ENCODE assay signal across 8 mouse cellular contexts in genomic region chr10:121516008-121516600, GRCm38 (mm10). TPM values are rescaled to one million over a fixed set of nuclear protein-coding genes. Genes with fewer than 3 reads are reported as not detected.
DNase-seq lines count a peak whose midpoint lies in the region; ATAC-seq and TF ChIP-seq lines count a peak whose summit lies in the region.

No protein-coding gene starts in this region.

- peak; percentile 37; the same call in 1 of the 2 replicates for ATAC-seq in embryonic facial prominence, embryonic 11.5 days (replicated peaks; ENCODE audit: insufficient number of reproducible peaks, low FRiP score, low TSS enrichment, low read depth)
- ATAC-seq in limb, embryonic 12.5 days (ENCODE audit: insufficient number of reproducible peaks, insufficient read depth, low FRiP score, low TSS enrichment, low read depth) = peak; percentile 54; the same call in 1 of the 2 replicates
- no peak for ATAC-seq in midbrain, postnatal 0 days (ENCODE audit: low FRiP score)

- no peak overlapping the region for H3K27ac ChIP-seq in embryonic facial prominence, embryonic 11.5 days (replicated peaks; ENCODE audit: low read depth, low read length)
- no peak overlapping the region for H3K27ac ChIP-seq in kidney, adult 2 months (ENCODE audit: insufficient read depth, low read depth, low read length)
- H3K27ac ChIP-seq in limb, embryonic 12.5 days = no peak overlapping the region
- no peak overlapping the region for H3K27ac ChIP-seq in midbrain, postnatal 0 days (ENCODE audit: low read depth, low read length)

- 30% methylated on average over 18 of the region's 18 CpGs for WGBS in embryonic facial prominence, embryonic 11.5 days
- 30% methylated on average over 18 of the region's 18 CpGs for WGBS in kidney, adult 2 months
- WGBS in limb, embryonic 12.5 days = 29% methylated on average over 18 of the region's 18 CpGs
- WGBS in midbrain, postnatal 0 days = 31% methylated on average over 18 of the region's 18 CpGs

- H3K9ac ChIP-seq in embryonic facial prominence, embryonic 11.5 days (replicated peaks; ENCODE audit: low read length) = peak overlapping the region; percentile 7; the same call in 1 of the 2 replicates
- peak overlapping the region; percentile 34; the same call in 1 of the 2 replicates for H3K9ac ChIP-seq in limb, embryonic 12.5 days (replicated peaks)
- H3K9ac ChIP-seq in midbrain, postnatal 0 days (replicated peaks; ENCODE audit: low read length, poor library complexity, severe bottlenecking) = no peak overlapping the region

- no peaks in the 10 kb centered on the region for H3K9me3 ChIP-seq in embryonic facial prominence, embryonic 11.5 days (replicated peaks; ENCODE audit: control insufficient read depth, low read length)
- H3K9me3 ChIP-seq in limb, embryonic 12.5 days = no peaks in the 10 kb centered on the region
- H3K9me3 ChIP-seq in midbrain, postnatal 0 days (ENCODE audit: low read length) = no peaks in the 10 kb centered on the region

- TF ChIP-seq CTCF in kidney, adult 2 months (conservative IDR thresholded peaks at IDR 0.05; ENCODE audit: insufficient read depth, insufficient read length, low read depth, low read length) = peak; percentile 96
- peak; percentile 88 for TF ChIP-seq CTCF in midbrain, postnatal 0 days (IDR thresholded peaks at IDR 0.05)

- H3K27me3 ChIP-seq in embryonic facial prominence, embryonic 11.5 days (ENCODE audit: control insufficient read depth, insufficient read depth, low read length) = no peaks in the 10 kb centered on the region
- H3K27me3 ChIP-seq in kidney, adult 2 months (replicated peaks; ENCODE audit: control insufficient read depth, insufficient read depth, low read length) = no peaks in the 10 kb centered on the region
- no peaks in the 10 kb centered on the region for H3K27me3 ChIP-seq in limb, embryonic 12.5 days
- H3K27me3 ChIP-seq in midbrain, postnatal 0 days (ENCODE audit: insufficient read depth, low read length) = no peaks in the 10 kb centered on the region

- no peak overlapping the region; the same call in 1 of the 2 replicates for H3K4me2 ChIP-seq in embryonic facial prominence, embryonic 11.5 days (ENCODE audit: low read depth, low read length)
- H3K4me2 ChIP-seq in limb, embryonic 12.5 days = no peak overlapping the region
- H3K4me2 ChIP-seq in midbrain, postnatal 0 days (ENCODE audit: low read depth, low read length, poor library complexity, severe bottlenecking) = no peak overlapping the region

- no peaks in the 10 kb centered on the region for H3K36me3 ChIP-seq in embryonic facial prominence, embryonic 11.5 days (replicated peaks; ENCODE audit: control insufficient read depth, insufficient read depth, low read depth, low read length)
- H3K36me3 ChIP-seq in kidney, adult 2 months (ENCODE audit: control insufficient read depth, insufficient read depth, low read length) = no peaks in the 10 kb centered on the region
- no peaks in the 10 kb centered on the region for H3K36me3 ChIP-seq in limb, embryonic 12.5 days
- H3K36me3 ChIP-seq in midbrain, postnatal 0 days (ENCODE audit: insufficient read depth, low read length) = no peaks in the 10 kb centered on the region

- TF ChIP-seq POLR2A in kidney, adult 2 months (IDR thresholded peaks at IDR 0.05; ENCODE audit: low read depth, low read length) = no peak

- peak; percentile 82 for DNase-seq in 3T3-L1 (ENCODE audit: low read depth, low spot score)
- DNase-seq in adrenal gland, postnatal 14 days = peak; percentile 92
- DNase-seq in embryonic facial prominence, embryonic 11.5 days (ENCODE audit: low spot score) = peak; percentile 92
- DNase-seq in heart, adult 18-20 months = peak; percentile 80 to 93
- DNase-seq in kidney, adult 2 months = peak; percentile 89
- DNase-seq in midbrain, postnatal 0 days (ENCODE audit: low spot score) = peak; percentile 88
- DNase-seq in spleen, postnatal 10 days (ENCODE audit: low spot score in 2 of 2) = peak; percentile 81 to 89

- no peaks in the 10 kb centered on the region for H3K4me1 ChIP-seq in embryonic facial prominence, embryonic 11.5 days (ENCODE audit: control insufficient read depth, insufficient read depth, low read length)
- H3K4me1 ChIP-seq in kidney, adult 2 months (ENCODE audit: control insufficient read depth, insufficient read depth, low read length) = no peaks in the 10 kb centered on the region
- peaks cover 4% of the 10 kb centered on the region; the same call in 1 of the 2 replicates for H3K4me1 ChIP-seq in limb, embryonic 12.5 days (replicated peaks)
- no peaks in the 10 kb centered on the region for H3K4me1 ChIP-seq in midbrain, postnatal 0 days (ENCODE audit: insufficient read depth, low read length)

- no peak overlapping the region for H3K4me3 ChIP-seq in embryonic facial prominence, embryonic 11.5 days (ENCODE audit: low read depth, low read length)
- no peak overlapping the region for H3K4me3 ChIP-seq in kidney, adult 2 months (ENCODE audit: insufficient read depth, low read depth, low read length)
- H3K4me3 ChIP-seq in limb, embryonic 12.5 days (replicated peaks) = no peak overlapping the region
- no peak overlapping the region for H3K4me3 ChIP-seq in midbrain, postnatal 0 days (ENCODE audit: low read depth, low read length)

RNA-seq across cellular contexts. Expression of gene Rassf3, which starts 40.0 kb away (rescaled TPM):
- total RNA-seq in adrenal gland, postnatal 14 days (2021) = 40.1 and 41.1 TPM in 2 replicates
- polyA plus RNA-seq in embryonic facial prominence, embryonic 11.5 days (2014; fragmentation: Nextera tagmentation; extraction: Ambion mirVana) = 20.6 and 21.4 TPM in 2 replicates
- total RNA-seq in heart, adult 18-20 months (2021) = 100 to 1,000 TPM; 131 to 138 TPM
- 31.1 and 35.3 TPM in 2 replicates for polyA plus RNA-seq in kidney, adult 2 months (2012; rRNA removed)
- polyA plus RNA-seq in limb, embryonic 12.5 days (2016; fragmentation: Nextera tagmentation; extraction: Ambion mirVana) = 20.2 and 22.2 TPM in 2 replicates
- total RNA-seq in midbrain, postnatal 0 days (2014; rRNA removed) = 5.8 and 6.0 TPM in 2 replicates
- 3.0 and 3.4 TPM in 2 replicates for polyA plus RNA-seq in midbrain, postnatal 0 days (2015; fragmentation: Nextera tagmentation; extraction: Ambion mirVana)
